Mouse (Mus musculus): ENCODE data around the gene Cerk.

Gene Cerk

GRCm38 (mm10) chr15:86206385-86206784, 20.4 kb upstream of the Cerk start:
- DNase-seq (ENCODE audit: low read depth, low spot score) = no peak

- DNase-seq (ENCODE audit: low read depth, low spot score) = peak; percentile 87
These were observed 19.4 kb upstream of the Cerk start for GRCm38 (mm10) chr15:86205300-86205699.

- peak; percentile 87 for DNase-seq (ENCODE audit: low read depth, low spot score)
These were observed 18.1 kb upstream of the Cerk start for GRCm38 (mm10) chr15:86203942-86204561.

- DNase-seq (ENCODE audit: low read depth, low spot score) = no peak
These were observed 17.4 kb upstream of the Cerk start for GRCm38 (mm10) chr15:86203292-86203793.

GRCm38 (mm10) chr15:86202640-86203039, 16.7 kb upstream of the Cerk start:
- no peak for DNase-seq (ENCODE audit: low read depth, low spot score)

GRCm38 (mm10) chr15:86201696-86202330, 15.9 kb upstream of the Cerk start:
- DNase-seq (ENCODE audit: low read depth, low spot score) = no peak

- DNase-seq (ENCODE audit: low read depth, low spot score) = peak; percentile 56
These were observed 15.2 kb upstream of the Cerk start for GRCm38 (mm10) chr15:86201095-86201494.

- DNase-seq (ENCODE audit: low read depth, low spot score) = no peak
These were observed 14.2 kb upstream of the Cerk start for GRCm38 (mm10) chr15:86200169-86200568.

GRCm38 (mm10) chr15:86199482-86199881, 13.5 kb upstream of the Cerk start:
- DNase-seq (ENCODE audit: low read depth, low spot score) = no peak

- DNase-seq (ENCODE audit: low read depth, low spot score) = no peak
These were observed 13.1 kb upstream of the Cerk start for GRCm38 (mm10) chr15:86199052-86199451.

- peak; percentile 48 for DNase-seq (ENCODE audit: low read depth, low spot score)
These were observed 8.9 kb upstream of the Cerk start for GRCm38 (mm10) chr15:86194676-86195453.

GRCm38 (mm10) chr15:86191933-86192332, 6.0 kb upstream of the Cerk start:
- no peak for DNase-seq (ENCODE audit: low read depth, low spot score)

- DNase-seq (ENCODE audit: low read depth, low spot score) = no peak
These were observed 5.6 kb upstream of the Cerk start for GRCm38 (mm10) chr15:86191505-86191904.

GRCm38 (mm10) chr15:86190387-86190786, 4.4 kb upstream of the Cerk start:
- DNase-seq (ENCODE audit: low read depth, low spot score) = no peak

GRCm38 (mm10) chr15:86188746-86189470, 3.0 kb upstream of the Cerk start:
- no peak for DNase-seq (ENCODE audit: low read depth, low spot score)

GRCm38 (mm10) chr15:86188186-86188585, 2.2 kb upstream of the Cerk start:
- no peak for DNase-seq (ENCODE audit: low read depth, low spot score)

GRCm38 (mm10) chr15:86186686-86187085, 745 bp upstream of the Cerk start:
- no peak for DNase-seq (ENCODE audit: low read depth, low spot score)

- peak; percentile 61 for DNase-seq (ENCODE audit: low read depth, low spot score)
These were observed 871 bp downstream of the Cerk start for GRCm38 (mm10) chr15:86184851-86185688.

GRCm38 (mm10) chr15:86184071-86184470, 1.9 kb downstream of the Cerk start:
- no peak for DNase-seq (ENCODE audit: low read depth, low spot score)

GRCm38 (mm10) chr15:86183484-86183883, 2.5 kb downstream of the Cerk start:
- DNase-seq (ENCODE audit: low read depth, low spot score) = no peak

GRCm38 (mm10) chr15:86182646-86183045, 3.3 kb downstream of the Cerk start:
- no peak for DNase-seq (ENCODE audit: low read depth, low spot score)

Measured in ZHBTc4 (cell line).